Mouse (Mus musculus) c-Kit-negative CD71-positive TER-119-positive erythroid progenitor cells, embryonic 14.5 days (primary cell): ENCODE results near the gene Gstm5.

ENCODE experiments used
- DNase-seq: peaks from one replicate; pipeline ENCODE4 v3.0.0-alpha.2; 2013; ENCODE audit warnings: low read depth, low spot score

The Gstm5 gene

GRCm38 (mm10) chr3:107931670-107932069 lies 36.0 kb downstream of the Gstm5 start, which contains the start of gene Gstm7:
Gene Gstm7 (minus strand): TSS chr3:107931817.
- no peak for DNase-seq

- no peak for DNase-seq
These were observed 36.5 kb downstream of the Gstm5 start for GRCm38 (mm10) chr3:107932128-107932527.

- no peak for DNase-seq
These were observed 39.6 kb downstream of the Gstm5 start for GRCm38 (mm10) chr3:107935268-107935667.

- no peak for DNase-seq
These were observed 40.3 kb downstream of the Gstm5 start for GRCm38 (mm10) chr3:107935888-107936287.

GRCm38 (mm10) chr3:107939403-107939802 lies 43.8 kb downstream of the Gstm5 start:
- DNase-seq: peak; percentile 16

GRCm38 (mm10) chr3:107939830-107940229 lies 44.2 kb downstream of the Gstm5 start:
- DNase-seq: no peak

GRCm38 (mm10) chr3:107940524-107940923 lies 44.9 kb downstream of the Gstm5 start:
- DNase-seq: no peak

GRCm38 (mm10) chr3:107941261-107941660 lies 45.6 kb downstream of the Gstm5 start:
- DNase-seq: no peak

- DNase-seq: no peak
These were observed 47.8 kb downstream of the Gstm5 start, which contains the start of gene Gstm6 for GRCm38 (mm10) chr3:107943239-107943990. Gene Gstm6 (minus strand): TSS chr3:107943749.

GRCm38 (mm10) chr3:107945729-107946128 lies 50.1 kb downstream of the Gstm5 start:
- DNase-seq: no peak
